Mouse (Mus musculus) colon, adult 2 months (tissue): ENCODE results near the gene Sap30bp. TPM values are rescaled to one million over a fixed set of nuclear protein-coding genes. Genes with fewer than 3 reads are reported as not detected.

Source experiments
- polyA plus RNA-seq: library from polyadenylated mRNA; depleted of rRNA; stranded (reverse); fragments of >200 nt; gene quantifications from 2 replicates; pipeline ENCODE4 v1.2.3, GENCODE M21; 2012; rRNA removed

Sap30bp gene
- 22.2 and 24.5 TPM in 2 replicates for polyA plus RNA-seq

GRCm38 (mm10) chr11:115933108-115933746 is at the start of gene Sap30bp, which contains the start of gene Recql5:
Sap30bp (plus strand) TSS chr11:115933282.
Recql5 (minus strand) TSS chr11:115933477.

GRCm38 (mm10) chr11:115899486-115900266 is 33.4 kb upstream of the Sap30bp start, which contains the start of gene Smim5:
Smim5 (plus strand) TSS chr11:115899966.

GRCm38 (mm10) chr11:115911632-115912376 is 21.3 kb upstream of the Sap30bp start, which contains the start of gene Smim6:
Smim6 (plus strand) TSS chr11:115912017.

GRCm38 (mm10) chr11:115974309-115975082 is 41.4 kb downstream of the Sap30bp start, which contains the start of gene Itgb4:
Itgb4 (plus strand) TSS chr11:115974709.

GRCm38 (mm10) chr11:116012262-116012947 is 79.3 kb downstream of the Sap30bp start, which contains the start of gene Galk1:
Galk1 (minus strand) TSS chr11:116012719.

Other genes starting within 250 kb of the Sap30bp start
- 41.4 and 42.7 TPM in 2 replicates for gene Grb2, start 224.7 kb upstream of the Sap30bp start, polyA plus RNA-seq
- 156 and 168 TPM in 2 replicates for gene Tmem94, start 167.8 kb upstream of the Sap30bp start, polyA plus RNA-seq
- gene Caskin2, start 119.6 kb upstream of the Sap30bp start, polyA plus RNA-seq, result 85.6 and 103 TPM in 2 replicates
- 48.2 and 53.0 TPM in 2 replicates for gene Tsen54, start 118.6 kb upstream of the Sap30bp start, polyA plus RNA-seq
- gene Llgl2, start 109.2 kb upstream of the Sap30bp start, polyA plus RNA-seq, result 301 and 349 TPM in 2 replicates
- 926 and 1,010 TPM in 2 replicates for gene Myo15b, start 74.9 kb upstream of the Sap30bp start, polyA plus RNA-seq
- 6.9 and 11.9 TPM in 2 replicates for gene Smim5, start 33.3 kb upstream of the Sap30bp start, polyA plus RNA-seq
- 41.7 and 44.8 TPM in 2 replicates for gene Smim6, start 21.3 kb upstream of the Sap30bp start, polyA plus RNA-seq
- 13.6 and 14.4 TPM in 2 replicates for gene Recql5, start 195 bp downstream of the Sap30bp start, polyA plus RNA-seq
- gene Itgb4, start 41.4 kb downstream of the Sap30bp start, polyA plus RNA-seq, result 98.9 and 117 TPM in 2 replicates
- 43.0 and 47.7 TPM in 2 replicates for gene Galk1, start 79.4 kb downstream of the Sap30bp start, polyA plus RNA-seq
- 237 and 327 TPM in 2 replicates for gene H3f3b, start 94.7 kb downstream of the Sap30bp start, polyA plus RNA-seq
- 27.9 and 33.1 TPM in 2 replicates for gene Unk, start 97.0 kb downstream of the Sap30bp start, polyA plus RNA-seq
- gene Unc13d, start 144.7 kb downstream of the Sap30bp start, polyA plus RNA-seq, result 11.2 and 12.9 TPM in 2 replicates
- 158 and 189 TPM in 2 replicates for gene Wbp2, start 153.7 kb downstream of the Sap30bp start, polyA plus RNA-seq
- gene Trim47, start 193.9 kb downstream of the Sap30bp start, polyA plus RNA-seq, result 48.3 and 54.4 TPM in 2 replicates
- 14.0 and 14.8 TPM in 2 replicates for gene Trim65, start 197.8 kb downstream of the Sap30bp start, polyA plus RNA-seq
- 51.1 and 52.2 TPM in 2 replicates for gene Mrpl38, start 205.6 kb downstream of the Sap30bp start, polyA plus RNA-seq
- gene Fbf1, start 234.9 kb downstream of the Sap30bp start, polyA plus RNA-seq, result 12.7 and 13.8 TPM in 2 replicates